Mouse (Mus musculus): Measurements from ENCODE around the gene Haus5.

Haus5 gene

GRCm38 (mm10) chr7:30625530-30626384, 39.0 kb downstream of the Haus5 start, which contains the start of gene Cox6b1:
TSS of gene Cox6b1 (minus strand) at chr7:30626151.
- DNase-seq (ENCODE audit: low read depth, low spot score) = peak; percentile 92

- DNase-seq (ENCODE audit: low read depth, low spot score) = peak; percentile 69
These were observed 45.6 kb downstream of the Haus5 start for GRCm38 (mm10) chr7:30619202-30619601.

- DNase-seq (ENCODE audit: low read depth, low spot score) = no peak
These were observed 46.1 kb downstream of the Haus5 start for GRCm38 (mm10) chr7:30618658-30619057.

DNA sequence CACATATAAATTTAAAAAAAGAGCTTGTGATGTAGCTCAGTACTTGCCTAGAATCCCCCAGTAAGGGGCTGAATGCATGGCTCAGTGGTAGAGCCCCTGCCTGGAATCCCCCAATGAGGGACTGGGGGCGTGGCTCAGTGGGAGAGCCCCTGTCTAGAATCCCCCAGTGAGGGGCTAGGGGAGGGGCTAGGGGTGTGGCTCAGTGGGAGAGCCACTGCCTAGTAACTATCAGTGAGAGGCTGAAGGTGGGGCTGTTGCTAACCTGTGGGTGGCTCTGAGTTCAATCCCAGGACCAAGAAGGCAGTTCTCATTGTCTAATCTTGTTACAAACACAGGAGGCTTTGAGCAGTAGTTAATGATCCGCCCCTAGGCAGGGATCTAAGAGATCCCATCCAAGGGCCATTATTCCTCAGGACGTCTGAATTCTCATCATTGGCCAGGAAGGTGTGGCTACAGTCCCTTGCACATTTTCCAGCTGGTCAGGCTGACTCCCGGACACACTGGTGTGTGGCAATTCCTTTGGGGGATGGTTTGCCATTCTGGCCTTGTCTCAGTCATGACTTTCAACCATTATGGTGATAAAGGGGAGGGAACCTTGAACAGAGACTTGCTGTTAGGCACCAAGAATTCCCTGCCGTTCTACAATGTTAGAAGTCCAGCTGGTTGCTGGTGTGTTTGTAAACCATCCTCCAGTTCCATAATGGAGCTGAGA, 49.6 kb downstream of the Haus5 start:
- peak; percentile 81 for DNase-seq (ENCODE audit: low read depth, low spot score)

- peak; percentile 66 for DNase-seq (ENCODE audit: low read depth, low spot score)
These were observed 50.3 kb downstream of the Haus5 start for GRCm38 (mm10) chr7:30614454-30614853.

DNA sequence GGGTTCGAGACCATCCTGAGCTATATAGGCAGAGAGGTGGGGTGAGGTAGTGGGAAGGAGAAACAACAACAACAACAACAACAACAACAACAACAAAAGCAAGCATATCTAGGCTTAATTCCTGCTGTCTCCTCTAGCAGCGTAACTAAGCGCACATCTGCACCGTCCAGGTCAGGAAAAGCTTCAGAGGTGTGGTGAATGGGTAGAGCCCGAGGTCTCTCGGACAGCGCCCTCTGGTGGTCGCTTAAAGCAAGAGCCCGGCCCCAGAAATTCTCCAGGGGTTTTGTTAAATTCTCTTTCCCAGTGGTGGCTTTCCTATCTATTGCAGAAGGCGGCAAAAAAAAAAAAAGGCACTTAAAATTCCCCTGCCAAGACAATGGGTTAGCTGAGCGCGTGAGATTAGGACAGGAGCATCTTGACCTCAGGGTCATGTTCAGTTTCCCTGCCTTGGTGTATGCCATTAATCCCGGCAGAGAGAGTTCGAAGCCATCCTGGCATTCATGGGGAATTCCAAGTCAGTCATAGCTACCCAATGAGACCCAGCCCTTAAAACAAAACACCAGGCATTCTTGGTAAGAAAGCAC, 51.2 kb downstream of the Haus5 start:
- DNase-seq (ENCODE audit: low read depth, low spot score) = peak; percentile 82

GRCm38 (mm10) chr7:30612654-30613402, 52.0 kb downstream of the Haus5 start, which contains the start of gene Upk1a:
TSS of gene Upk1a (minus strand) at chr7:30612847.
- DNase-seq (ENCODE audit: low read depth, low spot score) = no peak

- no peak for DNase-seq (ENCODE audit: low read depth, low spot score)
These were observed 54.8 kb downstream of the Haus5 start for GRCm38 (mm10) chr7:30610043-30610442.

GRCm38 (mm10) chr7:30608476-30608875, 56.3 kb downstream of the Haus5 start:
- DNase-seq (ENCODE audit: low read depth, low spot score) = peak; percentile 74

DNA sequence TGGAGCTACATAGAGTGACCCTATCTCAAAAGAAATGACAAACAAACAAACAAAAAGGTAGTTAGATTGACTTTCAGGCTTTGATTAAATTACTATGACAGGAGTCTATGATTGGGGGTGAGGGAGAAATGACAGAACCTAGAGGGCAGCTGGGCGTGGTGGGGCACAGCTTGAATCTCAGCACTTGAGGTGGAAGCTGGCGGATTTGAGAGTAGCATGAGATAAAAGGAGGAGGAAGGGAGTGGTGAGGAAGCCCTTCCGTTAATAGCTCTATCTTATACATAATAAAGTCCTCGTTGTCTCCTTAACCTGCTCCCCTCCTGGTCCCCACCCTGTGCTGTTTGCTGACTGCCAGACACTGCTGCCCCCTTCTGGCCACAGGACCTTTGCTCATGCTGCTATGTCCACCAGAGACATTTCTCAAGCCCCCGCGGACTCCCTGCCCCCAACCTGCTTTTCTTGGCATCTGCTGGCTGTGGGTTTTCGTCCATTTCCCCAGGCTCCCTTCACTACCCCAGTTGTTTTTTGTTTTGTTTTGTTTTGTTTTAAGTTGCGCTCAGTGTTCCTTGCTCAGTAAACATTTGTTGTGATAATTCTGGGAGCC, 57.0 kb downstream of the Haus5 start:
- peak; percentile 98 for DNase-seq (ENCODE audit: low read depth, low spot score)

GRCm38 (mm10) chr7:30604944-30605343, 59.9 kb downstream of the Haus5 start:
- no peak for DNase-seq (ENCODE audit: low read depth, low spot score)

GRCm38 (mm10) chr7:30604424-30604823, 60.4 kb downstream of the Haus5 start:
- peak; percentile 48 for DNase-seq (ENCODE audit: low read depth, low spot score)
